Mouse (Mus musculus) bone marrow macrophage, adult 2 months (primary cell): ENCODE data around the gene 4930407I10Rik.

Experiments used
- CTCF ChIP-seq: IDR thresholded peaks from 2 replicates; pipeline ENCODE4 v1.5.1; 2012; ENCODE audit warnings: low read depth, mild to moderate bottlenecking, low read length, moderate library complexity
- POLR2A ChIP-seq: IDR thresholded peaks from 2 replicates; pipeline ENCODE4 v1.6.1; 2012; ENCODE audit warnings: mild to moderate bottlenecking, low read depth, low read length, borderline replicate concordance

DNA sequence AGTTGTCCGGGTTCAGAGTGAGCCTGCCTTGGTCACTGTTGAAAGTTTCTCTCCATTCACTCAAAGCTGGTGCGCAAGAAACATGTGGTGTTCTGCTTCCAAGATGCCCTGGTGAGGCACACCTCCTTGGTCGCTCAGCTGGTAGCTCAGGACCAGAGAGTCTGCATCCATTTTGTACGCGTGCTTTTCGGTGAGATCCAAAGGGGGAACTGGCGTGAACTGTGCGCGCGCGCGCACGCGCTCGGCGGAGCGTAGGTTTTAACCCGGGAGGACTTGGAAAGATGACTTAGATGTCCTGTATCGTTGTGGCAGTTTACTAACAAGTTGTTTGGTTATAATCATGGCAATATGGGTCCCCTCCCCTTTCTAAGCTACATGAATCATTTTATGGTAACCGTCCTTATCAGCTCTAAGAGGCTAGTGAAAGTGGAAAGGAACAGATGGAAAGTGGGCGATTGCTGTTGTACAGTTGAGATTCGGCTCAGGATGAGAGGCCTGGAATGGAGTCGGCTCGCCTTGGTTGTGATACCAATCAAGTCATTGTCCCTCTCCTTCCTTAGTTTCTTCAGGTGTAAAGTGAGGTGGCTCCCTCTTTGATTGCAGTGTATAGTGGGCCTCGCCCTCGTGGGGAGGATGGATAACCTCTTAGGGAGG lies 13.0 kb downstream of the 4930407I10Rik start:
- TF ChIP-seq POLR2A, result no peak
- no peak for TF ChIP-seq CTCF
